Mouse (Mus musculus): ENCODE data around the gene Olfr1287. TPM values are rescaled to one million over a fixed set of nuclear protein-coding genes. Genes with fewer than 3 reads are reported as not detected.

The Olfr1287 gene
- not detected in 2 replicates for total RNA-seq (2014; rRNA removed; ENCODE audit: low replicate concordance)
- polyA plus RNA-seq (2015; fragmentation: Nextera tagmentation; extraction: Ambion mirVana), result not detected in 2 replicates

DNA sequence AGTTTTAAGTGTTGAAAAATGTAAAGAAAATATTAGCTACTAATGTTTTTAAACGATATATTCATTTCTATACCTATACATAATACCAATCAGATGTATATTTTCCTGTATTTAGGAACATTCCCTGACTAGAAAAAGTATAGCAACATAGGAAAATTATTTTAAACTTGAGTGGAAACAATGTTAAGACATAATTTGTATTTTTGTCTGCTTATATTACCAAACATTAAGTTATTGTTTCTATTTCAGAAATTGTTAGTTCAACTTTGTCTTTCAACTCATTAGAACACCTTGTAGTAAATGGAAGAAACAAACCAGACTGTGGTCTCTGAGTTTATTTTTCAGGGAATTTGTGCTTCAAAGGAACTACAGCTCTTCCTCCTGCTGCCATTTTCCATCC lies at the start of gene Olfr1287:
Olfr1287 (plus strand) TSS at position 301 of the 400 bp plus-strand sequence.
- 49% methylated on average over 1 of the region's 1 CpGs for WGBS
- no peak within 1 kb of the TSS for H3K4me2 ChIP-seq (ENCODE audit: low read depth, low read length)
- DNase-seq (ENCODE audit: low spot score), result no peak

DNA sequence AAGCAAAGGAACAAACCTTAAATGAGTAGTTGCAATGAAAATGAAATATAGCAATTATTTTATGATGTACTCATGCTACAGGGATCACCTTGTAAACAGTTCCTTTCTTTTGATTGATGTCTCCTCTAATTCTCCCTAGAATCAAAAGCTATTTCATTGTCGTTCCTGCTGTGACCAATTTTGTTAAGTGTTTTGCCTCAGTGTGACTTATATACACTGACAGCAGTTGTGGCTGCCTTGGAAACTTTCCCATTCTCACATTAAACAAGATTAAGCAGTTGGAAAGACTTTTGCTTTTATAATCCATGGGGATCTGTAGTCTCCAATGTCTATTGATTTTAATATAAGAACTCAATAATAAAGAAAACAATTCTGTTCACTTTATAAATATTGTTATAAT lies 26.0 kb upstream of the Olfr1287 start, which contains the start of gene Olfr1286:
Olfr1286 (minus strand) TSS at position 185 of the 400 bp plus-strand sequence.
- Histone ChIP-seq H3K4me2 (ENCODE audit: low read depth, low read length) (no peak within 1 kb of the TSS), H3K9me3 (replicated peaks; ENCODE audit: control insufficient read depth, low read length) (no peaks in the 10 kb centered on the region), H3K36me3 (replicated peaks; ENCODE audit: control insufficient read depth, insufficient read depth, low read length) (no peaks in the 10 kb centered on the region), H3K4me3 (ENCODE audit: low read depth, low read length) (no peak within 1 kb of the TSS), H3K9ac (replicated peaks; ENCODE audit: low read depth, low read length) (no peak within 1 kb of the TSS), H3K27me3 (ENCODE audit: control insufficient read depth, insufficient read depth, low read length) (no peaks in the 10 kb centered on the region), H3K27ac (ENCODE audit: low read depth) (no peak within 1 kb of the TSS), H3K4me1 (ENCODE audit: control insufficient read depth, insufficient read depth) (no peaks in the 10 kb centered on the region)
- WGBS, result 67% methylated on average over 1 of the region's 1 CpGs
- TF ChIP-seq CTCF (IDR thresholded peaks at IDR 0.05; ENCODE audit: low read depth) (no peak), EP300 (IDR thresholded peaks at IDR 0.05; ENCODE audit: low read depth) (no peak)
- DNase-seq (ENCODE audit: low spot score) (no peak), ATAC-seq (ENCODE audit: insufficient read depth, low read depth) (no peak)

More for the DNA sequence above, at the start of gene Olfr1287:
- H3K9ac ChIP-seq (replicated peaks; ENCODE audit: low read depth, low read length), result no peak within 1 kb of the TSS
- H3K27me3 ChIP-seq (ENCODE audit: control insufficient read depth, insufficient read depth, low read length), result no peaks in the 10 kb centered on the region
- no peak for TF ChIP-seq EP300 (IDR thresholded peaks at IDR 0.05; ENCODE audit: low read depth)
- TF ChIP-seq CTCF (IDR thresholded peaks at IDR 0.05; ENCODE audit: low read depth), result no peak
- H3K27ac ChIP-seq (ENCODE audit: low read depth), result no peak within 1 kb of the TSS
- ATAC-seq (ENCODE audit: insufficient read depth, low read depth), result no peak
- no peak within 1 kb of the TSS for H3K4me3 ChIP-seq (ENCODE audit: low read depth, low read length)
- H3K9me3 ChIP-seq (replicated peaks; ENCODE audit: control insufficient read depth, low read length), result no peaks in the 10 kb centered on the region
- no peaks in the 10 kb centered on the region for H3K4me1 ChIP-seq (ENCODE audit: control insufficient read depth, insufficient read depth)
- no peaks in the 10 kb centered on the region for H3K36me3 ChIP-seq (replicated peaks; ENCODE audit: control insufficient read depth, insufficient read depth, low read length)

DNA sequence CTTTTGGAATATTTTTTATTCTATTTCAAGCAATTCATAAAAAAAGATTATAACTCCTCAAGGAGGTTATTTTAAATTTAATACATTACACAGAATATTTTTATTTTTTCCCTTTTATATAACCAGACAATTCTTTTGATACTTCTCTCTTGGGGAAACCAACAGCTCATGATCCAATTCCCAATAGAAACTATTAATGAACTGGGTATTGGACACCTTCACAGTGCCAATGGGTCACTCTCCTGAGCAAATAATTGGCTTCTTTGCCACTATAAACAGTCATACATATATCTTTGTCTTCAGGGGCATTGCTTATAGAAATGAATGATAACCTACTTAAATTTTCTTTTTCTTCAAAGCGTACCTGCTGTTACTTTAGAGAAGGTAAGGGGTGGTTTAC lies 24.9 kb downstream of the Olfr1287 start, which contains the start of gene Olfr1288:
Olfr1288 (plus strand) TSS at position 301 of the 400 bp plus-strand sequence.
- Histone ChIP-seq H3K27me3 (ENCODE audit: control insufficient read depth, insufficient read depth, low read length) (no peaks in the 10 kb centered on the region), H3K27ac (ENCODE audit: low read depth) (no peak within 1 kb of the TSS), H3K9me3 (replicated peaks; ENCODE audit: control insufficient read depth, low read length) (no peaks in the 10 kb centered on the region; the same call in 1 of the 2 replicates), H3K4me3 (ENCODE audit: low read depth, low read length) (no peak within 1 kb of the TSS), H3K4me1 (ENCODE audit: control insufficient read depth, insufficient read depth) (no peaks in the 10 kb centered on the region), H3K36me3 (replicated peaks; ENCODE audit: control insufficient read depth, insufficient read depth, low read length) (no peaks in the 10 kb centered on the region), H3K4me2 (ENCODE audit: low read depth, low read length) (no peak within 1 kb of the TSS), H3K9ac (replicated peaks; ENCODE audit: low read depth, low read length) (no peak within 1 kb of the TSS)
- ATAC-seq (ENCODE audit: insufficient read depth, low read depth), result no peak
- DNase-seq (ENCODE audit: low spot score), result no peak
- TF ChIP-seq CTCF (IDR thresholded peaks at IDR 0.05; ENCODE audit: low read depth), result no peak
- no peak for TF ChIP-seq EP300 (IDR thresholded peaks at IDR 0.05; ENCODE audit: low read depth)
- WGBS, result 82% methylated on average over 1 of the region's 1 CpGs

DNA sequence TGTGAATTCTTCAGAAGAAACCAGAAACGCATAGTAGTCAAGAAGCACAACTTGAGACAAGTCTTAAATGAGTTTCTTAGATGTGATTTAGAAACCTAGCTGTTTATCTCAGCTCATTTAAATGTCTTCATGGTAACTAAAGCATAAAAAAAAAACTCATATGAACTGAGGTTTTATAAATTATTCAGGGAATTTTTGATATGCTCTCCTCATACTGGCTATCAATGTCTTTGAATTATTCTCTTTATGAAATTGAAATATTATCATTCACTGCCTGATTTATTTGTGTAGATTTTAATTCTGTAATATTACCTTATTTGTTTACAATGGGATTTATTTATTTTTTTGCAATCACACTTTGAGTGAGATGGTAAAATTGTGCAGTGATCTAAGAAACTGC lies 31.6 kb downstream of the Olfr1287 start, which contains the start of gene Olfr1289:
Olfr1289 (plus strand) TSS at position 301 of the 400 bp plus-strand sequence.
- Histone ChIP-seq H3K9ac (replicated peaks; ENCODE audit: low read depth, low read length) (no peak within 1 kb of the TSS), H3K9me3 (replicated peaks; ENCODE audit: control insufficient read depth, low read length) (no peaks in the 10 kb centered on the region), H3K27me3 (ENCODE audit: control insufficient read depth, insufficient read depth, low read length) (no peaks in the 10 kb centered on the region), H3K36me3 (replicated peaks; ENCODE audit: control insufficient read depth, insufficient read depth, low read length) (no peaks in the 10 kb centered on the region), H3K27ac (ENCODE audit: low read depth) (no peak within 1 kb of the TSS), H3K4me1 (ENCODE audit: control insufficient read depth, insufficient read depth) (no peaks in the 10 kb centered on the region), H3K4me3 (ENCODE audit: low read depth, low read length) (no peak within 1 kb of the TSS), H3K4me2 (ENCODE audit: low read depth, low read length) (no peak within 1 kb of the TSS)
- DNase-seq (ENCODE audit: low spot score) (no peak), ATAC-seq (ENCODE audit: insufficient read depth, low read depth) (no peak)
- TF ChIP-seq EP300 (IDR thresholded peaks at IDR 0.05; ENCODE audit: low read depth), result no peak
- no peak for TF ChIP-seq CTCF (IDR thresholded peaks at IDR 0.05; ENCODE audit: low read depth)
- WGBS, result 73% methylated on average over 1 of the region's 1 CpGs

DNA sequence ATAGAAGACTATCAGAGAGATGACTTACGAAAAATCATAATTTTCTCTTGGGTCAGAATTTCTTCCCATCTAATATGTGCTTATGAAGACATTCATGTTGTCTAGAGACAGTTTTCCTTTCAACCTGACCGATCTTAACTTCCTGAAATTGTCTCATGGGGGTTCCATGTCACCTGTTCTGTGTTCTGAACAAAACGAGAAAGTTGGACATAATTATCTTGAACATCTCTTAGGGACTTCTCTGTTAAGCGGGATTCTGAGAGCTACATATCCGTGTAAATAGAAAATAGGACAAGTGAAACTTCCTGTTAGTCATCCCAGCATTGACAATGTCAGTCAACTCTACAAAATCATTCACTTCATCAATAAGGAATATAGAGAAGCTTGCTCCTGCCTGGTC lies 44.8 kb downstream of the Olfr1287 start, which contains the start of gene Olfr1290:
Olfr1290 (minus strand) TSS at position 101 of the 400 bp plus-strand sequence.
- H3K4me3 ChIP-seq (ENCODE audit: low read depth, low read length), result no peak within 1 kb of the TSS
- TF ChIP-seq CTCF (IDR thresholded peaks at IDR 0.05; ENCODE audit: low read depth) (no peak), EP300 (IDR thresholded peaks at IDR 0.05; ENCODE audit: low read depth) (no peak)
- no peak within 1 kb of the TSS for H3K27ac ChIP-seq (ENCODE audit: low read depth)
- WGBS, result 60% methylated on average over 5 of the region's 5 CpGs
- H3K27me3 ChIP-seq (ENCODE audit: control insufficient read depth, insufficient read depth, low read length), result no peaks in the 10 kb centered on the region
- H3K9me3 ChIP-seq (replicated peaks; ENCODE audit: control insufficient read depth, low read length), result no peaks in the 10 kb centered on the region
- ATAC-seq (ENCODE audit: insufficient read depth, low read depth) (no peak), DNase-seq (ENCODE audit: low spot score) (no peak)
- no peaks in the 10 kb centered on the region for H3K4me1 ChIP-seq (ENCODE audit: control insufficient read depth, insufficient read depth)
- no peak within 1 kb of the TSS for H3K4me2 ChIP-seq (ENCODE audit: low read depth, low read length)
- no peaks in the 10 kb centered on the region for H3K36me3 ChIP-seq (replicated peaks; ENCODE audit: control insufficient read depth, insufficient read depth, low read length)
- no peak within 1 kb of the TSS for H3K9ac ChIP-seq (replicated peaks; ENCODE audit: low read depth, low read length)

DNA sequence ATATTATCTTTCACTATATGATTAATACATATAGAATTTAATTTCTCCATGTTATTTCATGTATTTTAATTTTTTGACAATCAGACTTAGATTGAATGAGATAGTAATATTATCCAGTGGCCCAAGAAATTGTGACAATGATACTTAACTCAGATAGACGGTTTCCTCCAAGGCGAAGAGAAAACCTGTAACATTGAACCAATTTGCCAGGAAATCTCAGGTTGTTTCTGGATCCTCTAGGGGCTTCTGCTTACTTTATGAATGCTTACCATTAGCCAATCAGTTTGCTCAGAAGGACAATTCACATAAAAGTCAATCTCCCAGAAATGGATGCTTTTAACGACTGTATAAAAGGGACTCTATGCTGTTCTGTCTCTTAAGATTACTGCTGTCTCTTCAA lies 47.9 kb downstream of the Olfr1287 start, which contains the start of gene Olfr1291-ps1:
Olfr1291-ps1 (plus strand) TSS at position 301 of the 400 bp plus-strand sequence.
- no peaks in the 10 kb centered on the region for H3K27me3 ChIP-seq (ENCODE audit: control insufficient read depth, insufficient read depth, low read length)
- DNase-seq (ENCODE audit: low spot score) (no peak), ATAC-seq (ENCODE audit: insufficient read depth, low read depth) (no peak)
- TF ChIP-seq CTCF (IDR thresholded peaks at IDR 0.05; ENCODE audit: low read depth), result no peak
- TF ChIP-seq EP300 (IDR thresholded peaks at IDR 0.05; ENCODE audit: low read depth), result no peak
- H3K36me3 ChIP-seq (replicated peaks; ENCODE audit: control insufficient read depth, insufficient read depth, low read length), result no peaks in the 10 kb centered on the region
- H3K4me1 ChIP-seq (ENCODE audit: control insufficient read depth, insufficient read depth), result no peaks in the 10 kb centered on the region
- no peak within 1 kb of the TSS for H3K4me3 ChIP-seq (ENCODE audit: low read depth, low read length)
- no peak within 1 kb of the TSS for H3K4me2 ChIP-seq (ENCODE audit: low read depth, low read length)
- 84% methylated on average over 3 of the region's 3 CpGs for WGBS
- no peak within 1 kb of the TSS for H3K27ac ChIP-seq (ENCODE audit: low read depth)
- H3K9ac ChIP-seq (replicated peaks; ENCODE audit: low read depth, low read length), result no peak within 1 kb of the TSS
- H3K9me3 ChIP-seq (replicated peaks; ENCODE audit: control insufficient read depth, low read length), result no peaks in the 10 kb centered on the region

Other genes with a start within 250 kb of the Olfr1287 start
- not detected in 2 replicates for gene 4930430A15Rik, start 219.5 kb upstream of the Olfr1287 start, total RNA-seq (2014; rRNA removed; ENCODE audit: low replicate concordance)
- not detected in 2 replicates for gene 4930430A15Rik, start 219.5 kb upstream of the Olfr1287 start, polyA plus RNA-seq (2015; fragmentation: Nextera tagmentation; extraction: Ambion mirVana)
- not detected in 2 replicates for gene Olfr1275, start 213.9 kb upstream of the Olfr1287 start, total RNA-seq (2014; rRNA removed; ENCODE audit: low replicate concordance)
- gene Olfr1275, start 213.9 kb upstream of the Olfr1287 start, polyA plus RNA-seq (2015; fragmentation: Nextera tagmentation; extraction: Ambion mirVana), result not detected in 2 replicates
- not detected in 2 replicates for gene Olfr1276, start 194.6 kb upstream of the Olfr1287 start, total RNA-seq (2014; rRNA removed; ENCODE audit: low replicate concordance)
- not detected in 2 replicates for gene Olfr1276, start 194.6 kb upstream of the Olfr1287 start, polyA plus RNA-seq (2015; fragmentation: Nextera tagmentation; extraction: Ambion mirVana)
- not detected in 2 replicates for gene Olfr1277, start 175.0 kb upstream of the Olfr1287 start, total RNA-seq (2014; rRNA removed; ENCODE audit: low replicate concordance)
- gene Olfr1277, start 175.0 kb upstream of the Olfr1287 start, polyA plus RNA-seq (2015; fragmentation: Nextera tagmentation; extraction: Ambion mirVana), result not detected in 2 replicates
- gene Olfr1278, start 159.0 kb upstream of the Olfr1287 start, total RNA-seq (2014; rRNA removed; ENCODE audit: low replicate concordance), result not detected in 2 replicates
- gene Olfr1278, start 159.0 kb upstream of the Olfr1287 start, polyA plus RNA-seq (2015; fragmentation: Nextera tagmentation; extraction: Ambion mirVana), result not detected in 2 replicates
- not detected in 2 replicates for gene Olfr1279, start 148.5 kb upstream of the Olfr1287 start, total RNA-seq (2014; rRNA removed; ENCODE audit: low replicate concordance)
- not detected in 2 replicates for gene Olfr1279, start 148.5 kb upstream of the Olfr1287 start, polyA plus RNA-seq (2015; fragmentation: Nextera tagmentation; extraction: Ambion mirVana)
- gene Olfr1280, start 135.1 kb upstream of the Olfr1287 start, total RNA-seq (2014; rRNA removed; ENCODE audit: low replicate concordance), result not detected in 2 replicates
- gene Olfr1280, start 135.1 kb upstream of the Olfr1287 start, polyA plus RNA-seq (2015; fragmentation: Nextera tagmentation; extraction: Ambion mirVana), result not detected in 2 replicates
- not detected in 2 replicates for gene Olfr1281, start 122.6 kb upstream of the Olfr1287 start, total RNA-seq (2014; rRNA removed; ENCODE audit: low replicate concordance)
- not detected in 2 replicates for gene Olfr1281, start 122.6 kb upstream of the Olfr1287 start, polyA plus RNA-seq (2015; fragmentation: Nextera tagmentation; extraction: Ambion mirVana)
- gene Olfr1282, start 113.1 kb upstream of the Olfr1287 start, total RNA-seq (2014; rRNA removed; ENCODE audit: low replicate concordance), result not detected in 2 replicates
- gene Olfr1282, start 113.1 kb upstream of the Olfr1287 start, polyA plus RNA-seq (2015; fragmentation: Nextera tagmentation; extraction: Ambion mirVana), result not detected in 2 replicates
- not detected in 2 replicates for gene Olfr1283, start 82.4 kb upstream of the Olfr1287 start, total RNA-seq (2014; rRNA removed; ENCODE audit: low replicate concordance)
- not detected in 2 replicates for gene Olfr1283, start 82.4 kb upstream of the Olfr1287 start, polyA plus RNA-seq (2015; fragmentation: Nextera tagmentation; extraction: Ambion mirVana)
- not detected in 2 replicates for gene Olfr1284, start 73.6 kb upstream of the Olfr1287 start, total RNA-seq (2014; rRNA removed; ENCODE audit: low replicate concordance)
- gene Olfr1284, start 73.6 kb upstream of the Olfr1287 start, polyA plus RNA-seq (2015; fragmentation: Nextera tagmentation; extraction: Ambion mirVana), result not detected in 2 replicates
- gene Olfr1286, start 26.0 kb upstream of the Olfr1287 start, total RNA-seq (2014; rRNA removed; ENCODE audit: low replicate concordance), result not detected in 2 replicates
- not detected in 2 replicates for gene Olfr1286, start 26.0 kb upstream of the Olfr1287 start, polyA plus RNA-seq (2015; fragmentation: Nextera tagmentation; extraction: Ambion mirVana)
- not detected in 2 replicates for gene Olfr1288, start 25.0 kb downstream of the Olfr1287 start, total RNA-seq (2014; rRNA removed; ENCODE audit: low replicate concordance)
- not detected in 2 replicates for gene Olfr1288, start 25.0 kb downstream of the Olfr1287 start, polyA plus RNA-seq (2015; fragmentation: Nextera tagmentation; extraction: Ambion mirVana)
- gene Olfr1289, start 31.7 kb downstream of the Olfr1287 start, total RNA-seq (2014; rRNA removed; ENCODE audit: low replicate concordance), result not detected in 2 replicates
- not detected in 2 replicates for gene Olfr1289, start 31.7 kb downstream of the Olfr1287 start, polyA plus RNA-seq (2015; fragmentation: Nextera tagmentation; extraction: Ambion mirVana)
- gene Olfr1290, start 44.7 kb downstream of the Olfr1287 start, total RNA-seq (2014; rRNA removed; ENCODE audit: low replicate concordance), result not detected in 2 replicates
- gene Olfr1290, start 44.7 kb downstream of the Olfr1287 start, polyA plus RNA-seq (2015; fragmentation: Nextera tagmentation; extraction: Ambion mirVana), result not detected in 2 replicates
- not detected in 2 replicates for gene Olfr1291-ps1, start 48.0 kb downstream of the Olfr1287 start, total RNA-seq (2014; rRNA removed; ENCODE audit: low replicate concordance)
- not detected in 2 replicates for gene Olfr1291-ps1, start 48.0 kb downstream of the Olfr1287 start, polyA plus RNA-seq (2015; fragmentation: Nextera tagmentation; extraction: Ambion mirVana)
- not detected in 2 replicates for gene Olfr1293-ps, start 76.1 kb downstream of the Olfr1287 start, total RNA-seq (2014; rRNA removed; ENCODE audit: low replicate concordance)
- gene Olfr1293-ps, start 76.1 kb downstream of the Olfr1287 start, polyA plus RNA-seq (2015; fragmentation: Nextera tagmentation; extraction: Ambion mirVana), result not detected in 2 replicates
- not detected in 2 replicates for gene Olfr1294, start 91.1 kb downstream of the Olfr1287 start, total RNA-seq (2014; rRNA removed; ENCODE audit: low replicate concordance)
- gene Olfr1294, start 91.1 kb downstream of the Olfr1287 start, polyA plus RNA-seq (2015; fragmentation: Nextera tagmentation; extraction: Ambion mirVana), result not detected in 2 replicates
- gene Olfr1295, start 120.5 kb downstream of the Olfr1287 start, total RNA-seq (2014; rRNA removed; ENCODE audit: low replicate concordance), result not detected in 2 replicates
- not detected in 2 replicates for gene Olfr1295, start 120.5 kb downstream of the Olfr1287 start, polyA plus RNA-seq (2015; fragmentation: Nextera tagmentation; extraction: Ambion mirVana)
- not detected in 2 replicates for gene Olfr1297, start 177.4 kb downstream of the Olfr1287 start, total RNA-seq (2014; rRNA removed; ENCODE audit: low replicate concordance)
- not detected in 2 replicates for gene Olfr1297, start 177.4 kb downstream of the Olfr1287 start, polyA plus RNA-seq (2015; fragmentation: Nextera tagmentation; extraction: Ambion mirVana)
- gene Olfr1298, start 200.1 kb downstream of the Olfr1287 start, total RNA-seq (2014; rRNA removed; ENCODE audit: low replicate concordance), result not detected in 2 replicates
- gene Olfr1298, start 200.1 kb downstream of the Olfr1287 start, polyA plus RNA-seq (2015; fragmentation: Nextera tagmentation; extraction: Ambion mirVana), result not detected in 2 replicates
- gene Olfr1299, start 212.3 kb downstream of the Olfr1287 start, total RNA-seq (2014; rRNA removed; ENCODE audit: low replicate concordance), result not detected in 2 replicates
- gene Olfr1299, start 212.3 kb downstream of the Olfr1287 start, polyA plus RNA-seq (2015; fragmentation: Nextera tagmentation; extraction: Ambion mirVana), result not detected in 2 replicates

Data from heart, postnatal 0 days (tissue).